Mouse (Mus musculus): ENCODE measurements around the gene C9. TPM values are rescaled to one million over a fixed set of nuclear protein-coding genes. Genes with fewer than 3 reads are reported as not detected.

Gene C9
- not detected in 2 replicates for polyA plus RNA-seq (2012; rRNA removed; ENCODE audit: low replicate concordance)

GRCm38 (mm10) chr15:6445135-6445534 lies at the start of gene C9:
C9 (plus strand) TSS chr15:6445327.

GRCm38 (mm10) chr15:6522653-6523167 lies 77.6 kb downstream of the C9 start, which contains the start of gene Fyb:
Fyb (plus strand) TSS chr15:6522853.

Other genes with a start within 250 kb of the C9 start
- gene Dab2, start 145.5 kb upstream of the C9 start, polyA plus RNA-seq (2012; rRNA removed; ENCODE audit: low replicate concordance): 1.8 and 5.6 TPM in 2 replicates
- 190 and 259 TPM in 2 replicates for gene Fyb, start 77.5 kb downstream of the C9 start, polyA plus RNA-seq (2012; rRNA removed; ENCODE audit: low replicate concordance)